Mouse (Mus musculus) CH12.LX (cell line): ENCODE data around the gene Cdc37l1. TPM values are rescaled to one million over a fixed set of nuclear protein-coding genes. Genes with fewer than 3 reads are reported as not detected.
A peak's percentile ranks its signal among the peaks of the same experiment; 100 is the strongest.

Experiments
- DNase-seq: peaks from one replicate; pipeline ENCODE4 v3.0.0-alpha.2; 2013; ENCODE audit errors: extremely low read depth
- H3K27ac ChIP-seq: 2 replicates; pipeline ENCODE4 v1.5.1; 2012; ENCODE audit warnings: low read depth, mild to moderate bottlenecking, control low read depth, moderate library complexity; ENCODE audit not compliant: insufficient read depth
- H3K27me3 ChIP-seq: replicated peaks from 2 replicates; pipeline ENCODE3; 2012; ENCODE audit warnings: inconsistent platforms
- H3K36me3 ChIP-seq, 2 experiments: replicated peaks in 1 of 2; 2 replicates each; pipeline versions ENCODE3 to v1.6.1; 2012; ENCODE audit warnings: inconsistent platforms in 1 of 2, low read length in 1 of 2, mild to moderate bottlenecking in 1 of 2, mixed read lengths in 1 of 2, moderate library complexity in 1 of 2; ENCODE audit not compliant: control insufficient read depth in 1 of 2, insufficient read depth in 1 of 2
- H3K4me1 ChIP-seq, 2 experiments: 2 replicates each; pipeline ENCODE4 v1.6.1; 2012; ENCODE audit warnings: inconsistent platforms in 1 of 2, moderate library complexity in 1 of 2; ENCODE audit not compliant: insufficient read depth in 2 of 2, control insufficient read depth in 1 of 2
- H3K4me2 ChIP-seq: 2 replicates; pipeline ENCODE4 v1.6.1; 2012; ENCODE audit warnings: low read depth, mild to moderate bottlenecking, control low read depth; ENCODE audit not compliant: poor library complexity, insufficient read depth, severe bottlenecking
- H3K4me3 ChIP-seq, 3 experiments: fragments of 150-350 bp in 1 of 3; sonication (generic) in 1 of 3; replicated peaks in 1 of 3; 2 replicates each; pipeline versions ENCODE3 to v1.5.1; 2011 to 2012; ENCODE audit warnings: low read depth in 2 of 3, low read length in 2 of 3, mild to moderate bottlenecking in 2 of 3, moderate library complexity in 2 of 3, control low read depth in 1 of 3, improper control_type of control experiment in 1 of 3, inconsistent platforms in 1 of 3, mixed read lengths in 1 of 3; ENCODE audit not compliant: poor library complexity in 1 of 3
- H3K79me2 ChIP-seq: replicated peaks from 2 replicates; pipeline ENCODE4 v1.6.1; 2012; ENCODE audit warnings: mild to moderate bottlenecking, moderate library complexity; ENCODE audit not compliant: control insufficient read depth, poor library complexity, insufficient read depth, severe bottlenecking; ENCODE audit errors: extremely low read depth
- H3K9ac ChIP-seq: 2 replicates; pipeline ENCODE4 v1.6.1; 2012; ENCODE audit warnings: low read depth, mild to moderate bottlenecking, control low read depth, moderate library complexity; ENCODE audit not compliant: insufficient read depth
- H3K9me3 ChIP-seq: replicated peaks from 2 replicates; pipeline ENCODE3; 2012; ENCODE audit warnings: low read length, inconsistent platforms, mixed read lengths
- BHLHE40 ChIP-seq: IDR thresholded peaks from 2 replicates; pipeline ENCODE4 v1.6.1; 2011; ENCODE audit warnings: mild to moderate bottlenecking, low read depth, low read length, improper control_type of control experiment
- CHD1 ChIP-seq: IDR thresholded peaks from 2 replicates; pipeline ENCODE4 v1.6.1; 2012; ENCODE audit warnings: low read depth, low read length, improper control_type of control experiment, inconsistent platforms
- CHD2 ChIP-seq: IDR thresholded peaks from 2 replicates; pipeline ENCODE4 v1.6.1; 2011; ENCODE audit warnings: low read length, improper control_type of control experiment
- CTCF ChIP-seq, 2 experiments: IDR thresholded peaks in 1 of 2; conservative IDR thresholded peaks in 1 of 2; 2 replicates each; pipeline ENCODE4 v1.5.1; 2011 to 2012; ENCODE audit warnings: low read depth in 2 of 2, low read length in 2 of 2, improper control_type of control experiment in 1 of 2, inconsistent platforms in 1 of 2, mild to moderate bottlenecking in 1 of 2, moderate library complexity in 1 of 2
- E2F4 ChIP-seq: IDR thresholded peaks from 2 replicates; pipeline ENCODE4 v1.6.1; 2011; ENCODE audit warnings: low read depth, low read length, improper control_type of control experiment; ENCODE audit not compliant: insufficient replicate concordance
- EP300 ChIP-seq: IDR thresholded peaks from 2 replicates; pipeline ENCODE4 v1.6.1; 2011; ENCODE audit warnings: low read length, improper control_type of control experiment
- ETS1 ChIP-seq: conservative IDR thresholded peaks from 2 replicates; pipeline ENCODE4 v1.6.1; 2012; ENCODE audit warnings: low read depth, mild to moderate bottlenecking, inconsistent platforms, low read length, improper control_type of control experiment, moderate library complexity
- GABPA ChIP-seq: IDR thresholded peaks from 2 replicates; pipeline ENCODE4 v1.6.1; 2012; ENCODE audit warnings: low read depth, low read length, improper control_type of control experiment, inconsistent platforms; ENCODE audit not compliant: insufficient replicate concordance
- HCFC1 ChIP-seq: IDR thresholded peaks from 2 replicates; pipeline ENCODE4 v1.6.1; 2012; ENCODE audit warnings: low read depth, mild to moderate bottlenecking, inconsistent platforms, low read length, improper control_type of control experiment
- IRF4 ChIP-seq: IDR thresholded peaks from 2 replicates; pipeline ENCODE4 v1.6.1; 2014; ENCODE audit warnings: low read depth, mild to moderate bottlenecking, inconsistent platforms, low read length, improper control_type of control experiment
- JUND ChIP-seq: conservative IDR thresholded peaks from 2 replicates; pipeline ENCODE4 v1.6.1; 2011; ENCODE audit warnings: low read depth, low read length, improper control_type of control experiment
- MAFK ChIP-seq: IDR thresholded peaks from 2 replicates; pipeline ENCODE4 v1.6.1; 2011; ENCODE audit warnings: low read length, improper control_type of control experiment; ENCODE audit not compliant: insufficient replicate concordance
- MAZ ChIP-seq: IDR thresholded peaks from 2 replicates; pipeline ENCODE4 v1.6.1; 2012; ENCODE audit warnings: low read depth, mild to moderate bottlenecking, inconsistent platforms, low read length, improper control_type of control experiment, moderate library complexity
- MEF2A ChIP-seq: IDR thresholded peaks from 2 replicates; pipeline ENCODE4 v1.6.1; 2014; ENCODE audit warnings: low read depth, mild to moderate bottlenecking, inconsistent platforms, low read length, improper control_type of control experiment, borderline replicate concordance
- MXI1 ChIP-seq: IDR thresholded peaks from 2 replicates; pipeline ENCODE4 v1.6.1; 2011; ENCODE audit warnings: mild to moderate bottlenecking, low read depth, low read length, improper control_type of control experiment
- NELFE ChIP-seq: IDR thresholded peaks from 2 replicates; pipeline ENCODE4 v1.6.1; 2011; ENCODE audit warnings: low read depth, low read length, improper control_type of control experiment
- NRF1 ChIP-seq: IDR thresholded peaks from 2 replicates; pipeline ENCODE4 v1.6.1; 2014; ENCODE audit warnings: low read depth, mild to moderate bottlenecking, inconsistent platforms, low read length, improper control_type of control experiment, moderate library complexity
- PAX5 ChIP-seq: IDR thresholded peaks from 2 replicates; pipeline ENCODE4 v1.6.1; 2012; ENCODE audit warnings: low read length, inconsistent platforms, mixed read lengths
- POLR2A ChIP-seq: IDR thresholded peaks from 2 replicates; pipeline ENCODE4 v1.6.1; 2011; ENCODE audit warnings: low read depth, mild to moderate bottlenecking, improper control_type of control experiment, low read length
- RCOR1 ChIP-seq: conservative IDR thresholded peaks from 2 replicates; pipeline ENCODE4 v1.6.1; 2012; ENCODE audit warnings: low read depth, mild to moderate bottlenecking, inconsistent platforms, low read length, improper control_type of control experiment
- SIN3A ChIP-seq: IDR thresholded peaks from 2 replicates; pipeline ENCODE4 v1.6.1; 2012; ENCODE audit warnings: low read length, improper control_type of control experiment, inconsistent platforms
- SMC3 ChIP-seq: IDR thresholded peaks from 2 replicates; pipeline ENCODE4 v1.6.1; 2011; ENCODE audit warnings: low read depth, low read length, improper control_type of control experiment
- TBP ChIP-seq: conservative IDR thresholded peaks from 2 replicates; pipeline ENCODE4 v1.6.1; 2011; ENCODE audit warnings: low read depth, low read length, improper control_type of control experiment
- TCF12 ChIP-seq: IDR thresholded peaks from 2 replicates; pipeline ENCODE4 v1.6.1; 2014; ENCODE audit warnings: low read depth, mild to moderate bottlenecking, inconsistent platforms, low read length, improper control_type of control experiment
- USF1 ChIP-seq: IDR thresholded peaks from 2 replicates; pipeline ENCODE4 v1.6.1; 2014; ENCODE audit warnings: low read depth, mild to moderate bottlenecking, inconsistent platforms, low read length, improper control_type of control experiment
- USF2 ChIP-seq: conservative IDR thresholded peaks from 2 replicates; pipeline ENCODE4 v1.6.1; 2011; ENCODE audit warnings: low read depth, low read length, improper control_type of control experiment
- ZKSCAN1 ChIP-seq: IDR thresholded peaks from 2 replicates; pipeline ENCODE4 v1.6.1; 2012; ENCODE audit warnings: low read depth, inconsistent platforms, low read length, improper control_type of control experiment, borderline replicate concordance
- ZMIZ1 ChIP-seq: IDR thresholded peaks from 2 replicates; pipeline ENCODE4 v1.6.1; 2012; ENCODE audit warnings: low read depth, mild to moderate bottlenecking, inconsistent platforms, low read length, improper control_type of control experiment
- ZNF384 ChIP-seq: IDR thresholded peaks from 2 replicates; pipeline ENCODE4 v1.6.1; 2012; ENCODE audit warnings: low read depth, low read length, improper control_type of control experiment, inconsistent platforms
- dilution Hi-C: fragments of 300-500 bp; cut with MboI; formaldehyde crosslinking; loops from 2 replicates; pipeline ENCODE4 v1.14.3; 2020; ENCODE audit warnings: low sequenced_read_pairs; ENCODE audit not compliant: extremely low pct_unique_long_range_greater_than_20kb, extremely low pct_ligation_motif_present
- in situ Hi-C: fragments of 300-500 bp; cut with MboI; formaldehyde crosslinking; loops from 3 replicates; pipeline ENCODE4 v1.14.3; 2019; ENCODE audit warnings: low sequenced_read_pairs, low pct_ligation_motif_present, low pct_unique_long_range_greater_than_20kb, mixed read lengths
- polyA plus RNA-seq: library from polyadenylated mRNA; unstranded; fragments of >175 nt; gene quantifications from 2 replicates; pipeline ENCODE4 v1.2.1, GENCODE M21; 2012; ENCODE audit warnings: low read depth; ENCODE audit not compliant: insufficient read length
- total RNA-seq, 2 experiments: library from RNA; depleted of rRNA; stranded (reverse); fragments of 300-350 nt in 1 of 2; fragments of >200 nt in 1 of 2; gene quantifications; 2 replicates each; pipeline ENCODE4 v1.2.3; 2012 to 2014

The Cdc37l1 gene
- total and polyA plus RNA-seq, 3 experiments: 14.0 to 26.8 (median 22.9) TPM

DNA sequence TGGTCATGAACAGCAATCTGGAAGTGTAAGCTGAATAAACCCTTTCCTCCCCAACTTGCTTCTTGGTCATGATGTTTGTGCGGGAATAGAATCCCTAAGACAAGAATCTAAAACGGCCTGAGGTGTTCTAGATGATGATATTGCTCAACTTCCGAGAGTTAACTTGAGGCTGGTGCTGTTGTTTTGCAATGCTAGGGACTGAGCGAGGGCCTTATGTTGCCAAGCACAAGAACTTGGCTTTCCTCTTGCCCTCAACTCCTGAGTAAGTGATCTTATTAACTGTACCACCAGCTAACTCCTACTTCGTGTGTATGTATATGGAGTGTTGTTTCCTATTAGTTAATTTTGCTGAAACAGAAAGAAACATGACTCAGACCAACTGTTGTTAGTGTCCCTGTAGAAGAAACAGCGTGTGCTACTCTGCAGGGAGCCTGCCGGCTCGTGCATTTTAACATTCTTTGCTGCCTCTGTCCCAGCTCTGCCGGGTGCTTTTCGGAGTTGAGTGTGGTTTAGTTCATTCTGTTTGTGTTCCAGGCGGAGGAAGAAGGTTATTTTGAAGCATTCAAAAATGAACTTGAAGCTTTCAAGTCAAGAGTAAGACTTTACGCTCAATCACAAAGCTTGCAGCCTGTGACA is 21.3 kb downstream of the Cdc37l1 start:
- dilution Hi-C loops: no loop called here
- in situ Hi-C loops: no loop called here
- H3K4me1 ChIP-seq: peaks cover 5 to 30% of the 10 kb centered on the region in 2 experiments; a peak in 3 of 4 replicates
- H3K4me3 ChIP-seq: no peak overlapping the region
- H3K36me3 ChIP-seq: peaks cover 26 to 78% of the 10 kb centered on the region in 2 experiments
- no peak overlapping the region for H3K27ac ChIP-seq
- H3K27me3 ChIP-seq: no peaks in the 10 kb centered on the region
- H3K9ac ChIP-seq: no peak overlapping the region
- no peaks in the 10 kb centered on the region for H3K9me3 ChIP-seq
- TF ChIP-seq SIN3A (no peak), PAX5 (no peak), TBP (no peak), NRF1 (no peak), CHD1 (no peak), IRF4 (no peak), ETS1 (no peak), JUND (no peak), CTCF (conservative IDR thresholded peaks at IDR 0.05 in 1 of 2, IDR thresholded peaks at IDR 0.05 in 1 of 2; ENCODE audit: low read depth in 2 of 2, low read length in 2 of 2) (no peak), USF2 (no peak), CHD2 (no peak), MAFK (no peak), SMC3 (no peak), BHLHE40 (no peak), E2F4 (no peak), HCFC1 (no peak), EP300 (no peak), USF1 (no peak), NELFE (no peak), ZMIZ1 (no peak)
- TF ChIP-seq, all 38 proteins: peak for 0
- no peak for DNase-seq
- Histone ChIP-seq H3K4me2 (no peak overlapping the region), H3K79me2 (no peaks in the 10 kb centered on the region)

DNA sequence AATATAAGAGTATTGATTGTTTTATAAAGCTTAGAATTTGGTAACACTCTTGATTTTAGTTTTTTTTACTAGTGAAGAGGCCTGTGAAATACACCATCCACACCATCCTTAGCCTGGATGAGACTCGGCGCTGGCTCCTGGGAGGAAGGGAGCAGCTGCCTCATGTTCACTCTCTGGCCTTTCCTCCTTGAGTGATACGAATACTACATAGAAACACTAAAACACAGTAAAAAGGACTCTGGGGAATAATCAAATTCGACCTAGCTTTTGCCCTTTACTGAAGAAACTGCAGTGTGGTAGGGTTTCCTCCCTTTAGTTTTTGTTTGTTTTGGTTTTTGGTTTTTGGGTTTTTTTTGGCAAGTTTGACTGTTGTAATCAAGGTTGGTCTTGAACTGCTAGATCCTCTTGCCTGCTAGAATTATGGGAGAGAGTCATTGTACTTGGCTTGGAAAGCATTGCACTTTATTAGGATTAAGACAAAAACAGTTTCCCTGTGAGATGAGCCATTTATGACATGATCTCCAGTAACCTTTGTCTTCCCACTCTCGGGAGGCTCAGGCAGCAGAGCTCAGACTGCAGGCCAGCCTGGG is 24.4 kb downstream of the Cdc37l1 start:
- peak overlapping the region; percentile 13; the same call in 1 of the 2 replicates for H3K4me2 ChIP-seq
- no peak overlapping the region for H3K27ac ChIP-seq
- H3K27me3 ChIP-seq: no peaks in the 10 kb centered on the region
- DNase-seq: peak; percentile 21
- H3K9me3 ChIP-seq: no peaks in the 10 kb centered on the region
- no peak overlapping the region for H3K4me3 ChIP-seq
- dilution Hi-C loops: no loop called here
- H3K4me1 ChIP-seq: peaks cover 5 to 30% of the 10 kb centered on the region in 2 experiments; a peak in 3 of 4 replicates
- in situ Hi-C loops: no loop called here
- H3K9ac ChIP-seq: no peak overlapping the region
- H3K36me3 ChIP-seq: peaks cover 18 to 75% of the 10 kb centered on the region in 2 experiments
- no peaks in the 10 kb centered on the region for H3K79me2 ChIP-seq
- TF ChIP-seq SMC3 (no peak), TCF12 (no peak), PAX5 (no peak), GABPA (no peak), POLR2A (no peak), IRF4 (no peak), SIN3A (no peak), ZKSCAN1 (no peak), TBP (no peak), ZMIZ1 (no peak), ZNF384 (no peak), CHD1 (no peak), MAZ (no peak), MEF2A (no peak), MXI1 (no peak), RCOR1 (no peak), CTCF (conservative IDR thresholded peaks at IDR 0.05 in 1 of 2, IDR thresholded peaks at IDR 0.05 in 1 of 2; ENCODE audit: low read depth in 2 of 2, low read length in 2 of 2) (no peak), HCFC1 (no peak)
